In genomic region chr7:50241213-50241612, GRCm38 (mm10) we compare ENCODE assay signal across 10 mouse cellular contexts.
"Had no signal": no experiment of that assay in that cellular context is flagged by ENCODE, and none has a peak within 500 bp of the region (broad histone marks: within the 10 kb centered on the region; RNA-seq: fewer than 3 reads in every experiment).

No protein-coding gene starts in this region.

- H3K9ac ChIP-seq: limb, embryonic 15.5 days; liver, embryonic 12.5 days; lung, embryonic 14.5 days; neural tube, embryonic 15.5 days had no signal

- H3K36me3 ChIP-seq: limb, embryonic 15.5 days; liver, embryonic 12.5 days; midbrain, embryonic 10.5 days; neural tube, embryonic 15.5 days had no signal

- H3K9me3 ChIP-seq: limb, embryonic 15.5 days; midbrain, embryonic 10.5 days; neural tube, embryonic 15.5 days had no signal

- ATAC-seq: liver, embryonic 12.5 days had no signal

- H3K4me1 ChIP-seq: limb, embryonic 15.5 days; liver, embryonic 12.5 days; midbrain, embryonic 10.5 days had no signal

- H3K4me3 ChIP-seq: limb, embryonic 15.5 days; liver, embryonic 12.5 days; midbrain, embryonic 10.5 days; myocyte; neural tube, embryonic 15.5 days had no signal

- DNase-seq: kidney, adult 9 months; kidney, postnatal 36 days; thymus, postnatal 36 days had no signal

- H3K4me2 ChIP-seq: limb, embryonic 15.5 days; liver, embryonic 12.5 days; lung, embryonic 14.5 days; neural tube, embryonic 15.5 days had no signal

- H3K27ac ChIP-seq: kidney, postnatal 0 days; limb, embryonic 15.5 days; liver, embryonic 12.5 days; midbrain, embryonic 10.5 days; neural tube, embryonic 15.5 days had no signal

- H3K27me3 ChIP-seq: limb, embryonic 15.5 days; liver, embryonic 12.5 days; neural tube, embryonic 15.5 days had no signal
